Mouse (Mus musculus): Measurements from ENCODE around the gene Gmcl1.

DNA sequence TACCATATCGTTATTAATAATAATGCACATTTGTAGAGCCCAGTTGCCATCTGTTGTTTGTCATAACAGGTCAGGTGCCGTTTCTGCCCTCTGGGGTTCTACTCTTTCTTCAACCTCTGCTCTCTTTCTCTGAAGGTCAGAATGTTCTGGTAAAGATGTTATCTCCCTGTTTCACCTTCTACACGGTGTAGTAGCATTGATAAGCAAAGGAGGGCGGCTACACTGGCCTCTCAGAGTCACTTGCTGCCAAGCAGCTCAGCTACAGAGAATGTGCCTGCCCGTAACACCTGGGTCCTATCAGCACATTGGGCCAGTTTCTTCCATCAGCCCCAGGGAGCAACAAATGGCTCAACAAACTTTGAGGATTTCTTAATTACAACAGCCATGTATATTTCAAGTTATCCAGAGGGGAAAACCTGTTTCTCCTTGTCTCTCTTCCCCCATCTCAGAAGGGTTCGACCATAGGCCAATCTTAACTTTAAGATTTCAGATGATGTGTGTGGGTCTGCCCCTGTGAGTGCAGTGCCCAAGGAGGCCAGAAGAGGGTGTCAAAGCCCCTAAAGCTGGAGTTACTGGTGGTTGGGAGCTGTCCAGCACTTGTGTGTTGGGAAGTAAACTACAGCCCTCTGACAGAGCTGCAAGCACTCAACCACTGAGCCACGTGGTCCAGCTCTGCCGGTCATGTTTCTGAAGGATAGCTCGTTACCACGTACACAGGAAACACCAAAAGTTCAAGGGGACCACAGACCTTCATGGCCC lies 21.1 kb upstream of the Gmcl1 start:
- TF ChIP-seq MAZ (IDR thresholded peaks at IDR 0.05; ENCODE audit: low read depth, low read length) (no peak), GATA1 (IDR thresholded peaks at IDR 0.05; ENCODE audit: low read depth, low read length) (no peak), CTCF (IDR thresholded peaks at IDR 0.05 in 2 of 3, conservative IDR thresholded peaks at IDR 0.05 in 1 of 3; ENCODE audit: control insufficient read depth in 1 of 3, insufficient read depth in 1 of 3, low read depth in 2 of 3, low read length in 3 of 3, poor library complexity in 1 of 3, severe bottlenecking in 1 of 3) (peak; percentile 39 to 53 (median 53)), BHLHE40 (IDR thresholded peaks at IDR 0.05; ENCODE audit: borderline replicate concordance, low read depth, low read length) (no peak), RCOR1 (IDR thresholded peaks at IDR 0.05; ENCODE audit: low read depth, low read length) (no peak), POLR2AphosphoS5 (IDR thresholded peaks at IDR 0.05; ENCODE audit: borderline replicate concordance, low read depth, low read length) (no peak), KAT2A (conservative IDR thresholded peaks at IDR 0.05; ENCODE audit: low read depth, low read length) (no peak), CHD2 (IDR thresholded peaks at IDR 0.05; ENCODE audit: low read length) (no peak), HCFC1 (IDR thresholded peaks at IDR 0.05; ENCODE audit: low read depth, low read length) (no peak)

Data from MEL (cell line).